In genomic region chr11:114667932-114668285, GRCm38 (mm10) we compare ENCODE assay signal across 7 mouse cellular contexts. TPM values are rescaled to one million over a fixed set of nuclear protein-coding genes. Genes with fewer than 3 reads are reported as not detected.
DNase-seq lines count a peak whose midpoint lies in the region; ATAC-seq and TF ChIP-seq lines count a peak whose summit lies in the region.
"Not testable (repeated sequence)": the region's sequence is repeated elsewhere in the genome, so short reads cannot be mapped to it uniquely, and the experiment has no call there.

No protein-coding gene starts in this region.

- peak; percentile 51 for ATAC-seq in erythroid progenitor cell, adult 5-6 weeks (replicated peaks; ENCODE audit: low FRiP score, poor library complexity, severe bottlenecking)
- ATAC-seq in liver, embryonic 12.5 days, result not testable (repeated sequence)
- ATAC-seq in megakaryocyte progenitor cell, adult 5-6 weeks (replicated peaks; ENCODE audit: poor library complexity), result peak; percentile 38

- not testable (repeated sequence) for TF ChIP-seq EP300 in MEL (IDR thresholded peaks at IDR 0.05; ENCODE audit: low read depth in 1 of 2, low read length in 2 of 2)

- DNase-seq in MEL (ENCODE audit: low read depth, low spot score), result peak; percentile 91
- DNase-seq in cerebellum, adult 2 months, result peak; percentile 53 to 55
- DNase-seq in kidney, adult 18-20 months, result peak; percentile 42
- DNase-seq in spleen, adult 12 weeks (ENCODE audit: low spot score), result peak; percentile 28

- not testable (repeated sequence) for TF ChIP-seq POLR2A in MEL (IDR thresholded peaks at IDR 0.05; ENCODE audit: control insufficient read depth in 1 of 2, insufficient read depth in 1 of 2, low read depth in 1 of 2, low read length in 2 of 2, poor library complexity in 1 of 2); cerebellum, adult 2 months (IDR thresholded peaks at IDR 0.05; ENCODE audit: borderline replicate concordance, insufficient read depth, low read length)

- H3K9me3 ChIP-seq in MEL (replicated peaks; ENCODE audit: insufficient read depth, low read length); liver, embryonic 12.5 days (replicated peaks): not testable (repeated sequence)

- H3K4me1 ChIP-seq in MEL (ENCODE audit: control insufficient read depth in 1 of 2, insufficient read depth in 2 of 2, low read length in 2 of 2), result peaks cover 8 to 16% of the 10 kb centered on the region in 2 experiments; a peak in 3 of 4 replicates
- H3K4me1 ChIP-seq in cerebellum, adult 2 months (ENCODE audit: control insufficient read depth, insufficient read depth, low read length), result peaks cover 14% of the 10 kb centered on the region
- peaks cover 52% of the 10 kb centered on the region for H3K4me1 ChIP-seq in liver, embryonic 12.5 days

- peaks cover 26% of the 10 kb centered on the region for H3K79me2 ChIP-seq in MEL (ENCODE audit: control insufficient read depth, insufficient read depth, low read length, poor library complexity)

- peak overlapping the region; percentile 59 for H3K9ac ChIP-seq in MEL (ENCODE audit: control insufficient read depth, low read depth, low read length, poor library complexity, severe bottlenecking)
- H3K9ac ChIP-seq in liver, embryonic 12.5 days, result not testable (repeated sequence)

- H3K4me2 ChIP-seq in liver, embryonic 12.5 days, result peak overlapping the region; percentile 45

- TF ChIP-seq RAD21 in MEL (IDR thresholded peaks at IDR 0.05; ENCODE audit: low read depth, low read length), result not testable (repeated sequence)

- peak; percentile 37 to 53 (median 42) for TF ChIP-seq CTCF in MEL (IDR thresholded peaks at IDR 0.05 in 2 of 3, conservative IDR thresholded peaks at IDR 0.05 in 1 of 3; ENCODE audit: control insufficient read depth in 1 of 3, insufficient read depth in 1 of 3, low read depth in 2 of 3, low read length in 3 of 3, poor library complexity in 1 of 3, severe bottlenecking in 1 of 3)
- TF ChIP-seq CTCF in cerebellum, adult 2 months (IDR thresholded peaks at IDR 0.05; ENCODE audit: borderline replicate concordance, insufficient read depth, low read depth, low read length), result peak; percentile 41; the same call in 1 of the 2 replicates

- peak overlapping the region; percentile 42 to 57 for H3K4me3 ChIP-seq in MEL (ENCODE audit: control insufficient read depth in 1 of 2, insufficient read depth in 1 of 2, low read depth in 2 of 2, low read length in 2 of 2)
- not testable (repeated sequence) for H3K4me3 ChIP-seq in cerebellum, adult 2 months (replicated peaks; ENCODE audit: insufficient read depth, low read depth, low read length); liver, embryonic 12.5 days

- H3K27me3 ChIP-seq in MEL (ENCODE audit: control insufficient read depth in 1 of 2, insufficient read depth in 2 of 2, low read length in 2 of 2); cerebellum, adult 2 months (ENCODE audit: control insufficient read depth, insufficient read depth, low read length): not testable (repeated sequence)
- H3K27me3 ChIP-seq in liver, embryonic 12.5 days (replicated peaks), result peaks cover 13% of the 10 kb centered on the region; the same call in 1 of the 2 replicates

- peak overlapping the region; percentile 87 for H3K27ac ChIP-seq in MEL (ENCODE audit: control insufficient read depth, low read depth, low read length)
- not testable (repeated sequence) for H3K27ac ChIP-seq in cerebellum, adult 2 months (ENCODE audit: insufficient read depth, low read length); liver, embryonic 12.5 days

- peaks cover 12 to 14% of the 10 kb centered on the region in 2 experiments for H3K36me3 ChIP-seq in MEL (ENCODE audit: control insufficient read depth in 1 of 2, insufficient read depth in 2 of 2, low read length in 2 of 2)
- peaks cover 34% of the 10 kb centered on the region for H3K36me3 ChIP-seq in liver, embryonic 12.5 days

- WGBS in cerebellum, adult 2 months, result 24% methylated on average over 11 of the region's 11 CpGs
- 11% methylated on average over 11 of the region's 11 CpGs for WGBS in liver, embryonic 12.5 days (ENCODE audit: insufficient replicate concordance)

TF ChIP-seq in MEL, 35 proteins besides CTCF, POLR2A, EP300 and RAD21:
- 0 out of 2 replicates have a peak, but pooled peaks have one; percentile 4 for TF ChIP-seq ZC3H11A (IDR thresholded peaks at IDR 0.05; ENCODE audit: low read depth, low read length)
- TF ChIP-seq ETS1 (IDR thresholded peaks at IDR 0.05; ENCODE audit: low read depth, low read length), result peak; percentile 55
- 0 out of 2 replicates have a peak, but pooled peaks have one; percentile 28 for TF ChIP-seq SMC3 (IDR thresholded peaks at IDR 0.05; ENCODE audit: low read depth, low read length)
TF ChIP-seq in MEL: peak in this region for 3; not testable (repeated sequence) for 32.

RNA-seq across cellular contexts. Expression of gene Rpl38, which starts 0.4 kb away (rescaled TPM):
- total RNA-seq in MEL (2012; rRNA removed), result 4,892 and 5,142 TPM in 2 replicates
- 1,000 to 10,000 TPM in 1 of 2 experiments, 100 to 1,000 TPM in 1; 851 to 1,236 TPM for polyA plus RNA-seq in MEL (2012; ENCODE audit: insufficient read depth in 1 of 2, insufficient read length in 2 of 2, low read depth in 1 of 2, low replicate concordance in 2 of 2, missing spikeins in 1 of 2)
- polyA plus RNA-seq in cerebellum, adult 2 months (2012; rRNA removed), result 1,362 and 1,509 TPM in 2 replicates
- total RNA-seq in erythroid progenitor cell, adult 5-6 weeks (2015; ENCODE audit: low replicate concordance), result 369 and 378 TPM in 2 replicates
- 367 and 731 TPM in 2 replicates for total RNA-seq in erythroid progenitor cell, adult 5-6 weeks (2017; ENCODE audit: low replicate concordance)
- polyA plus RNA-seq in liver, embryonic 12.5 days (2016; fragmentation: Nextera tagmentation; extraction: Ambion mirVana), result 1,173 and 1,181 TPM in 2 replicates
- 1,088 and 1,176 TPM in 2 replicates for total RNA-seq in megakaryocyte progenitor cell, adult 5-6 weeks (2015)
- 3,319 and 5,175 TPM in 2 replicates for total RNA-seq in megakaryocyte progenitor cell, adult 5-6 weeks (2017)

RNA-seq across cellular contexts. Expression of gene Ttyh2, which starts 7.3 kb away (rescaled TPM):
- total RNA-seq in MEL (2012; rRNA removed), result 9.7 and 10.4 TPM in 2 replicates
- polyA plus RNA-seq in MEL (2012; ENCODE audit: insufficient read depth in 1 of 2, insufficient read length in 2 of 2, low read depth in 1 of 2, low replicate concordance in 2 of 2, missing spikeins in 1 of 2), result 1 to 10 TPM in 1 of 2 experiments, not detected in 1; 7.2 TPM
- polyA plus RNA-seq in cerebellum, adult 2 months (2012; rRNA removed), result 81.2 and 92.5 TPM in 2 replicates
- 1.3 and 1.8 TPM in 2 replicates for total RNA-seq in erythroid progenitor cell, adult 5-6 weeks (2015; ENCODE audit: low replicate concordance)
- total RNA-seq in erythroid progenitor cell, adult 5-6 weeks (2017; ENCODE audit: low replicate concordance), result 1.6 and 2.4 TPM in 2 replicates
- polyA plus RNA-seq in liver, embryonic 12.5 days (2016; fragmentation: Nextera tagmentation; extraction: Ambion mirVana), result 5.6 and 6.1 TPM in 2 replicates
- total RNA-seq in megakaryocyte progenitor cell, adult 5-6 weeks (2015), result 3.1 and 4.0 TPM in 2 replicates
- 4.4 and 5.9 TPM in 2 replicates for total RNA-seq in megakaryocyte progenitor cell, adult 5-6 weeks (2017)

RNA-seq across cellular contexts. Expression of gene Dnaic2, which starts 59.3 kb away (rescaled TPM):
- total RNA-seq in MEL (2012; rRNA removed), result not detected in 2 replicates
- polyA plus RNA-seq in MEL (2012; ENCODE audit: insufficient read depth in 1 of 2, insufficient read length in 2 of 2, low read depth in 1 of 2, low replicate concordance in 2 of 2, missing spikeins in 1 of 2), result not detected
- polyA plus RNA-seq in cerebellum, adult 2 months (2012; rRNA removed), result 3.9 and 5.0 TPM in 2 replicates
- not detected in 2 replicates for total RNA-seq in erythroid progenitor cell, adult 5-6 weeks (2015; ENCODE audit: low replicate concordance)
- not detected in 2 replicates for total RNA-seq in erythroid progenitor cell, adult 5-6 weeks (2017; ENCODE audit: low replicate concordance)
- 0.05 TPM in 1 of 2 replicates, not detected in the other for polyA plus RNA-seq in liver, embryonic 12.5 days (2016; fragmentation: Nextera tagmentation; extraction: Ambion mirVana)
- total RNA-seq in megakaryocyte progenitor cell, adult 5-6 weeks (2015), result not detected in 2 replicates
- total RNA-seq in megakaryocyte progenitor cell, adult 5-6 weeks (2017), result not detected in 2 replicates

Comparison
In these comparisons a context has a peak if more than half of its experiments do, and no peak if none do; other contexts are left out.
1. DNase-seq: peak in every context shown above with its lines; median percentile 91 in MEL; 54 in cerebellum, adult 2 months; 42 in kidney, adult 18-20 months; 28 in spleen, adult 12 weeks.